Mouse (Mus musculus): ENCODE measurements around the gene Kmt2e.

GRCm38 (mm10) chr5:23388091-23388490 is 46.1 kb upstream of the Kmt2e start:
- TF ChIP-seq CTCF (IDR thresholded peaks at IDR 0.05; ENCODE audit: extremely low read depth, insufficient read depth, low read length) (no peak), POLR2A (IDR thresholded peaks at IDR 0.05; ENCODE audit: extremely low read depth, insufficient read depth, low read length) (no peak)
